Mouse (Mus musculus): ENCODE measurements at regions not wholly inside any gene's neighbourhood (a gene's known extent, or its start where the extent isn't known, plus 50 kb on each side); places are given as distances from the start of the nearest gene placed in this dataset.

DNA sequence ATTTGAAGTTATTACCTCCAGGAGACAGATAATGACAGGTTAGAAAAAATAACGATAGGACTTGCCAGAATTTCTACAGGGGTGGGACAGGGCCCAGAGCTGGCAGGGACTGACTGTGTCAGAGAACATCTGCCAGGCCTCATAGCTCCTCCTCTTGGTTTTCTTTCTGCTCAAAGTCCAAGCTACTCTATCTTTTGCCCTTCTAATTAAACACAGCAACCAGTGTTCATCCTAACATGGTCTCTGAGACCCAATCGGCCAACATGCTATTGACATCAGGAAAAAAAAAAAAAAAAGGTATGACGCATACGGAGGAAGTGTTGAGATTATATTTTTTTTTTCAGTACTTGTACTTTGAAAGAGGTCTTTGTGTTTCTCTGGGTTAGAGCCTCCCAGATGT lies 90.7 kb upstream of the Lnx1 start:
- TF ChIP-seq POLR2A (IDR thresholded peaks at IDR 0.05; ENCODE audit: control insufficient read depth, low read depth, low read length) = no peak
- TF ChIP-seq CTCF (IDR thresholded peaks at IDR 0.05; ENCODE audit: control insufficient read depth, insufficient read depth, insufficient replicate concordance, low read depth, low read length) = no peak

Data from testis, adult 2 months (tissue).